Mouse (Mus musculus) limb, embryonic 13.5 days (tissue): ENCODE data around the gene Ffar2. TPM values are rescaled to one million over a fixed set of nuclear protein-coding genes. Genes with fewer than 3 reads are reported as not detected.

Source experiments
- ATAC-seq: fragments of 200-750 bp; cut with Nextera tagmentation; 2 replicates; pipeline ENCODE4 v1.8.0; 2017; ENCODE audit warnings: low read depth, moderate number of reproducible peaks, moderate TSS enrichment; ENCODE audit not compliant: low FRiP score
- H3K27ac ChIP-seq: fragments of 300-500 bp; sonication (generic); 2 replicates; pipeline ENCODE4 v1.5.1; 2015; ENCODE audit warnings: inconsistent platforms, mild to moderate bottlenecking, moderate library complexity
- H3K27me3 ChIP-seq: fragments of 300-500 bp; sonication (generic); 2 replicates; pipeline ENCODE4 v1.6.1; 2015; ENCODE audit warnings: mild to moderate bottlenecking, inconsistent platforms
- H3K36me3 ChIP-seq: fragments of 300-500 bp; sonication (generic); 2 replicates; pipeline ENCODE4 v1.6.1; 2015; ENCODE audit warnings: inconsistent platforms, mild to moderate bottlenecking, moderate library complexity
- H3K4me1 ChIP-seq: fragments of 300-500 bp; sonication (generic); 2 replicates; pipeline ENCODE4 v1.6.1; 2015; ENCODE audit warnings: inconsistent platforms
- H3K4me2 ChIP-seq: fragments of 300-500 bp; sonication (generic); replicated peaks from 2 replicates; pipeline ENCODE4 v1.6.1; 2015; ENCODE audit warnings: inconsistent platforms, mild to moderate bottlenecking, moderate library complexity
- H3K4me3 ChIP-seq: fragments of 300-500 bp; sonication (generic); 2 replicates; pipeline ENCODE4 v1.5.1; 2015; ENCODE audit warnings: moderate library complexity, mild to moderate bottlenecking, inconsistent platforms
- H3K9ac ChIP-seq: fragments of 300-500 bp; sonication (generic); 2 replicates; pipeline ENCODE4 v1.6.1; 2015; ENCODE audit warnings: mild to moderate bottlenecking, inconsistent platforms
- H3K9me3 ChIP-seq: fragments of 300-500 bp; sonication (generic); 2 replicates; pipeline ENCODE4 v1.6.1; 2016; ENCODE audit warnings: inconsistent platforms
- WGBS: fragments of 180-500 bp; shearing (Covaris S2); methylation state at CpG from one replicate; pipeline ENCODE4 v1.1.7; 2015; 5-methylcytosine and 5-hydroxymethylcytosine counted together
- polyA plus RNA-seq: library from polyadenylated mRNA; unstranded; fragments of >200 nt; fragmentation: Nextera tagmentation; extraction: Ambion mirVana; gene quantifications from 2 replicates; pipeline ENCODE4 v1.2.1, GENCODE M21; 2015

The Ffar2 gene
- polyA plus RNA-seq, 1 experiment from 2014 or later: not detected

DNA sequence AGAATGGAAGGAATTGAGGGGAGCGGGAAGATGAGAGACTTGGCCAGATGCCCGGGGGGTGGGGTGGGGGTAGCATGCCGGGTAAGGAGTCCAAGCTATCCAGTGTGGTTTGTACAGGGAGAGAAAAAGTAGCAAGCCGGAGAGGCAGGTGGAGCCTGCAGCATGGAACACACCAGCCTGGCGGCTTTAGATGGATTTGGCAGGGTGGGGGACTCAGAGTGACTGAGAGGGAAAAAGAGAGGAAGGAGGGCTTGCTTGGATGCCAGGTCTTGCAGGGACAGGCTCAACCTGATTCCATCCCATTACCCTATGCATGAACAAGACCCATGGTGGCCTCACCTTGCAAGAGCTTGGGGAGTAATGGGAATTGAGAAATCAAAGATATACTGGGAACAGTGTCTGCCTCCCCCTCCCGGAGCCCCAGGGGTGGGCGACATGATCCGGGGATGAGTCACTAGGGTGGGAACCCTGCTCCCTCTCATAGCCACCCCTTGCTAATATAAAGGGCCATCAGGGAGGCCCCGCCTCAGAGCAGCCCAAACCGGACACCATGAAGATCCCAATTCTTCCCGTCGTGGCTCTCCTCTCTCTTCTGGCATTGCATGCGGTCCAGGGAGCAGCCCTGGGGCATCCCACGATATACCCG, 36.1 kb downstream of the Ffar2 start, which contains the start of gene Krtdap:
Krtdap (plus strand) TSS at position 520 of the 646 bp plus-strand sequence.
- Histone ChIP-seq H3K9ac (no peak within 1 kb of the TSS), H3K4me1 (no peaks in the 10 kb centered on the region), H3K4me3 (no peak within 1 kb of the TSS), H3K27ac (no peak within 1 kb of the TSS), H3K9me3 (no peaks in the 10 kb centered on the region), H3K4me2 (no peak within 1 kb of the TSS), H3K27me3 (peaks cover 14% of the 10 kb centered on the region; the same call in 1 of the 2 replicates), H3K36me3 (no peaks in the 10 kb centered on the region)
- 49% methylated on average over 15 of the region's 15 CpGs for WGBS
- no peak for ATAC-seq

- H3K9ac ChIP-seq: no peak overlapping the region
- ATAC-seq: no peak
- H3K4me3 ChIP-seq: no peak overlapping the region
- no peaks in the 10 kb centered on the region for H3K4me1 ChIP-seq
- peaks cover 14% of the 10 kb centered on the region; the same call in 1 of the 2 replicates for H3K27me3 ChIP-seq
- no peaks in the 10 kb centered on the region for H3K9me3 ChIP-seq
- no peak overlapping the region for H3K4me2 ChIP-seq
- no peaks in the 10 kb centered on the region for H3K36me3 ChIP-seq
- H3K27ac ChIP-seq: no peak overlapping the region
- WGBS: 64% methylated on average over 13 of the region's 13 CpGs
These were observed 37.6 kb downstream of the Ffar2 start for GRCm38 (mm10) chr7:30785721-30786546.

- no peak for ATAC-seq
- no peaks in the 10 kb centered on the region for H3K9me3 ChIP-seq
- H3K4me3 ChIP-seq: no peak overlapping the region
- no peak overlapping the region for H3K4me2 ChIP-seq
- no peaks in the 10 kb centered on the region for H3K4me1 ChIP-seq
- H3K36me3 ChIP-seq: no peaks in the 10 kb centered on the region
- 62% methylated on average over 1 of the region's 1 CpGs for WGBS
- H3K9ac ChIP-seq: no peak overlapping the region
- H3K27me3 ChIP-seq: peaks cover 14% of the 10 kb centered on the region; the same call in 1 of the 2 replicates
- no peak overlapping the region for H3K27ac ChIP-seq
These were observed 38.4 kb downstream of the Ffar2 start for GRCm38 (mm10) chr7:30785154-30785553.

DNA sequence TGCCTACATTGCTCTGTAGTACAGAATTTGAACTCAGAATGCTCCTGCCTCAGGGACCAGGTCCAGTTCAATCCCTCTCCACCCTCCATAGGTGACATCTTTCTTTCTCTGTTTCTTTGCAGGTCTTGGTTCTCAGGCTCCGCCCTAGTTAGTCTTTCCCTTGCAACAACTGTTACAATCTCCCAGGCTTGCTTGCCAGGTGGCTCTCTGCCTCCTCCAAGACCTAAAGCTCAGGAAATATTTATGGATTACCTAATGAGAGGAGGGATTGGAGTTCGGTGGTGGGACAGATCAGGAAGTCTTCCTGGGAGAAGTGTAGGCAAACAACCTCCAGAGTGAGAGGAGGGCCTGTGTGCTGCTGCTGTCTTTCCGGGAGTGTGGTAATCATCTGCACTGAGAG, 40.9 kb downstream of the Ffar2 start:
- ATAC-seq: no peak
- Histone ChIP-seq H3K9me3 (no peaks in the 10 kb centered on the region), H3K4me2 (no peak overlapping the region), H3K27me3 (peaks cover 8% of the 10 kb centered on the region; the same call in 1 of the 2 replicates), H3K27ac (no peak overlapping the region), H3K4me1 (no peaks in the 10 kb centered on the region), H3K9ac (no peak overlapping the region), H3K4me3 (no peak overlapping the region), H3K36me3 (no peaks in the 10 kb centered on the region)
- WGBS: 73% methylated on average over 3 of the region's 3 CpGs

- no peak for ATAC-seq
- H3K27ac ChIP-seq: no peak overlapping the region
- no peak overlapping the region for H3K9ac ChIP-seq
- WGBS: 76% methylated on average over 4 of the region's 4 CpGs
- no peaks in the 10 kb centered on the region for H3K36me3 ChIP-seq
- H3K27me3 ChIP-seq: peaks cover 4% of the 10 kb centered on the region; the same call in 1 of the 2 replicates
- no peak overlapping the region for H3K4me3 ChIP-seq
- no peaks in the 10 kb centered on the region for H3K4me1 ChIP-seq
- H3K4me2 ChIP-seq: no peak overlapping the region
- H3K9me3 ChIP-seq: no peaks in the 10 kb centered on the region
These were observed 41.8 kb downstream of the Ffar2 start for GRCm38 (mm10) chr7:30781792-30782191.

GRCm38 (mm10) chr7:30777911-30778310, 45.7 kb downstream of the Ffar2 start:
- 75% methylated on average over 1 of the region's 1 CpGs for WGBS
- Histone ChIP-seq H3K36me3 (no peaks in the 10 kb centered on the region), H3K9ac (no peak overlapping the region), H3K9me3 (no peaks in the 10 kb centered on the region), H3K27me3 (no peaks in the 10 kb centered on the region), H3K4me3 (no peak overlapping the region), H3K4me2 (no peak overlapping the region), H3K27ac (no peak overlapping the region), H3K4me1 (no peaks in the 10 kb centered on the region)
- ATAC-seq: no peak

DNA sequence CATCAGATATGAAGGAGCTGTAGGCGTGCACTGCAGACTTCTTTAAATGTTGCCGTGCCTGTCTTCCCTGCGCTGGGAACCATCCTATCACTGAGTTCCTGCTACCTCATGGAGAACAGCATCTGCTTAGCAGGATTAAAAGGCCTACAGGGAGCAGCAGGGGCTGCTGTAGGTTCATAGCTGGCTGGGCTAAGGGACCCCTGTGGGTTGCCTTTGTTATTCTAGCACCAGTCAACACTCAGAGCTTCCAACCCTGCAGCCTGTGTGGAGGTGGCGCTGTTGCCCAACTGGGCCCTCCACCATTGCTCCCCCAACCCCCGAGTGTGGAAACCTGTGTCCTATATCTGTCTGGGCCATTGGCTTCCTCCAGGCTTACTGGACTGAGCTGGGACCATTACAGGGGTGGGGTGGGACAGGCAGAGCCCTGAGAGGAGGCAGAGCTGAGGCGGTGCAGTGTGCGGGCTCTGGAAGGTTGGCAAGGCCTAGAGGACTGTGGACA, 46.4 kb downstream of the Ffar2 start:
- Histone ChIP-seq H3K9me3 (no peaks in the 10 kb centered on the region), H3K36me3 (no peaks in the 10 kb centered on the region), H3K9ac (no peak overlapping the region), H3K4me2 (no peak overlapping the region), H3K27ac (no peak overlapping the region), H3K4me1 (no peaks in the 10 kb centered on the region), H3K27me3 (no peaks in the 10 kb centered on the region), H3K4me3 (no peak overlapping the region)
- no peak for ATAC-seq
- WGBS: 61% methylated on average over 7 of the region's 7 CpGs

DNA sequence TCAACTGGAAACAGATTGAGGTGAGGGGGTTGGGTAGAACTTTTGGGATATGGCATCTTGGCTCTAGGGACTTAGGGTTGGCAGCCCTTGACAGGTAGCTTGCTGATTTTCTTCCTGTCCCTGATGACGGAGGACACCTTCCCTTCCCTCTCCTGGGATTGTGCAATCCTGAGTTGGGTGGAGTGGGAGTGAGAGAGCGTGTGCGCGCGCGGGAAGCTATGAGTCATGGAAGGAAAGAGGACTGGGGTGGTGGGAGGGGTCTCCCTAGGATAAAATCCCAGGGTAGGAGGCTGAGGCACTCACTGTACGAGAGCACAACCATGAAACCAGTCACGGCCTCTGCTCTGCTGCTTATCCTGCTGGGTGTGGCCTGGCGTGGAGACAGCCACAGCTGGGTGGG, 47.5 kb downstream of the Ffar2 start:
- no peaks in the 10 kb centered on the region for H3K9me3 ChIP-seq
- H3K4me2 ChIP-seq: no peak overlapping the region
- H3K27me3 ChIP-seq: no peaks in the 10 kb centered on the region
- no peak overlapping the region for H3K9ac ChIP-seq
- H3K4me1 ChIP-seq: no peaks in the 10 kb centered on the region
- WGBS: 82% methylated on average over 9 of the region's 9 CpGs
- H3K4me3 ChIP-seq: no peak overlapping the region
- no peak for ATAC-seq
- H3K27ac ChIP-seq: no peak overlapping the region
- no peaks in the 10 kb centered on the region for H3K36me3 ChIP-seq

DNA sequence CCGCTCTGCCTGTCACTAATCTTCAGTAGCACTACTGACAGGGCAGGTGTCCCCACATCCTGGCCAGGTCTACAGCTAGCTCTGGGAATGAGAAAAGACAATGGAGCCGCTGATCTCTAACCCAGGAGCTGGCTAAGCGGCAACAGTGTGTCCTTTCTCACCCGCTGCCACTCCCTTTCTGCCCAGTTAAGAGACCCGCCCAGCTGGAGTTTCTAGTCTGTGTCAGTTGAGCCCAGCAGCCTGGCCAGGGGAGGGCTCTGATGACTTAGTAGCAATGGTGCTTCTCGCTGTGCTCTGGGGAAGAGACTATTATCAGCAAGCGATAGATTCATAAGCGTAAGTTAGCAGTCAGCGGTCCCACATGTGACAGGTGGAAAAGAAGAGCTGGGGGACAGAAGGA, 54.3 kb downstream of the Ffar2 start:
- H3K36me3 ChIP-seq: no peaks in the 10 kb centered on the region
- no peak overlapping the region for H3K27ac ChIP-seq
- no peak overlapping the region for H3K4me2 ChIP-seq
- WGBS: 40% methylated on average over 9 of the region's 9 CpGs
- no peak overlapping the region for H3K9ac ChIP-seq
- no peak overlapping the region for H3K4me3 ChIP-seq
- peaks cover 23% of the 10 kb centered on the region for H3K27me3 ChIP-seq
- no peaks in the 10 kb centered on the region for H3K9me3 ChIP-seq
- ATAC-seq: no peak
- no peaks in the 10 kb centered on the region for H3K4me1 ChIP-seq

Other genes starting within 250 kb of the Ffar2 start
- gene Kmt2b, start 235.0 kb downstream of the Ffar2 start, polyA plus RNA-seq: 11.0 and 12.6 TPM in 2 replicates
- 0.23 and 0.60 TPM in 2 replicates for gene Zbtb32, start 224.9 kb downstream of the Ffar2 start, polyA plus RNA-seq
- gene Upk1a, start 210.9 kb downstream of the Ffar2 start, polyA plus RNA-seq: 1.5 and 1.7 TPM in 2 replicates
- 766 and 797 TPM in 2 replicates for gene Cox6b1, start 197.6 kb downstream of the Ffar2 start, polyA plus RNA-seq
- gene Etv2, start 187.9 kb downstream of the Ffar2 start, polyA plus RNA-seq: not detected in 2 replicates
- 127 and 130 TPM in 2 replicates for gene Rbm42, start 173.5 kb downstream of the Ffar2 start, polyA plus RNA-seq
- 45.3 and 50.0 TPM in 2 replicates for gene Haus5, start 158.8 kb downstream of the Ffar2 start, polyA plus RNA-seq
- not detected in 2 replicates for gene Pmis2, start 152.2 kb downstream of the Ffar2 start, polyA plus RNA-seq
- not detected in 2 replicates for gene 2200002J24Rik, start 124.8 kb downstream of the Ffar2 start, polyA plus RNA-seq
- gene Atp4a, start 111.6 kb downstream of the Ffar2 start, polyA plus RNA-seq: 0.09 and 0.40 TPM in 2 replicates
- 187 and 189 TPM in 2 replicates for gene Tmem147, start 94.2 kb downstream of the Ffar2 start, polyA plus RNA-seq
- 0.51 and 0.71 TPM in 2 replicates for gene Gapdhs, start 80.1 kb downstream of the Ffar2 start, polyA plus RNA-seq
- gene Sbsn, start 72.3 kb downstream of the Ffar2 start, polyA plus RNA-seq: 1.6 and 2.2 TPM in 2 replicates
- 7.3 and 11.9 TPM in 2 replicates for gene Dmkn, start 60.0 kb downstream of the Ffar2 start, polyA plus RNA-seq
- 51.5 and 65.4 TPM in 2 replicates for gene Krtdap, start 35.9 kb downstream of the Ffar2 start, polyA plus RNA-seq
- gene Ffar3, start 32.4 kb upstream of the Ffar2 start, polyA plus RNA-seq: not detected in 2 replicates
- not detected in 2 replicates for gene Ffar1, start 37.8 kb upstream of the Ffar2 start, polyA plus RNA-seq
- 0.09 and 0.32 TPM in 2 replicates for gene Cd22, start 56.6 kb upstream of the Ffar2 start, polyA plus RNA-seq
- gene Mag, start 91.1 kb upstream of the Ffar2 start, polyA plus RNA-seq: 0.38 and 0.42 TPM in 2 replicates
- gene Hamp2, start 100.9 kb upstream of the Ffar2 start, polyA plus RNA-seq: not detected in 2 replicates
- gene Hamp, start 120.3 kb upstream of the Ffar2 start, polyA plus RNA-seq: not detected in 2 replicates
- gene Usf2, start 133.0 kb upstream of the Ffar2 start, polyA plus RNA-seq: 27.9 and 28.7 TPM in 2 replicates
- 25.4 and 25.9 TPM in 2 replicates for gene Lsr, start 149.7 kb upstream of the Ffar2 start, polyA plus RNA-seq
- gene Fam187b, start 150.0 kb upstream of the Ffar2 start, polyA plus RNA-seq: 0.70 and 0.78 TPM in 2 replicates
- 17.1 and 18.3 TPM in 2 replicates for gene Fxyd5, start 218.7 kb upstream of the Ffar2 start, polyA plus RNA-seq
- gene Fxyd7, start 227.7 kb upstream of the Ffar2 start, polyA plus RNA-seq: 20.0 and 21.3 TPM in 2 replicates
- 61.7 and 71.2 TPM in 2 replicates for gene Fxyd1, start 233.4 kb upstream of the Ffar2 start, polyA plus RNA-seq
- gene Lgi4, start 235.6 kb upstream of the Ffar2 start, polyA plus RNA-seq: 0.59 and 0.67 TPM in 2 replicates